Mouse (Mus musculus) embryonic facial prominence, embryonic 15.5 days (tissue): ENCODE results near the gene Nr4a2. TPM values are rescaled to one million over a fixed set of nuclear protein-coding genes. Genes with fewer than 3 reads are reported as not detected.

ENCODE experiments used
- ATAC-seq: fragments of 200-750 bp; cut with Nextera tagmentation; 2 replicates; pipeline ENCODE4 v1.8.0; 2017; ENCODE audit warnings: low read depth, moderate TSS enrichment; ENCODE audit not compliant: insufficient number of reproducible peaks, low FRiP score, low TSS enrichment
- H3K27ac ChIP-seq: fragments of 300-500 bp; sonication (generic); replicated peaks from 2 replicates; pipeline ENCODE4 v1.5.1; 2015; ENCODE audit warnings: mild to moderate bottlenecking, inconsistent platforms
- H3K27me3 ChIP-seq: fragments of 300-500 bp; sonication (generic); 2 replicates; pipeline ENCODE4 v1.6.1; 2015; ENCODE audit warnings: inconsistent platforms
- H3K36me3 ChIP-seq: fragments of 300-500 bp; sonication (generic); 2 replicates; pipeline ENCODE4 v1.6.1; 2015; ENCODE audit warnings: mild to moderate bottlenecking, inconsistent platforms
- H3K4me1 ChIP-seq: fragments of 300-500 bp; sonication (generic); 2 replicates; pipeline ENCODE4 v1.6.1; 2015; ENCODE audit warnings: inconsistent platforms
- H3K4me2 ChIP-seq: fragments of 300-500 bp; sonication (generic); replicated peaks from 2 replicates; pipeline ENCODE4 v1.6.1; 2015; ENCODE audit warnings: mild to moderate bottlenecking, inconsistent platforms
- H3K4me3 ChIP-seq: fragments of 300-500 bp; sonication (generic); replicated peaks from 2 replicates; pipeline ENCODE4 v1.5.1; 2015; ENCODE audit warnings: mild to moderate bottlenecking, inconsistent platforms
- H3K9ac ChIP-seq: fragments of 300-500 bp; sonication (generic); 2 replicates; pipeline ENCODE4 v1.6.1; 2015; ENCODE audit warnings: inconsistent platforms
- H3K9me3 ChIP-seq: fragments of 300-500 bp; sonication (generic); replicated peaks from 2 replicates; pipeline ENCODE4 v1.6.1; 2016; ENCODE audit warnings: inconsistent platforms
- WGBS: fragments of 180-500 bp; shearing (Covaris S2); methylation state at CpG from one replicate; pipeline ENCODE4 v1.1.7; 2015; 5-methylcytosine and 5-hydroxymethylcytosine counted together
- polyA plus RNA-seq: library from polyadenylated mRNA; unstranded; fragments of >200 nt; fragmentation: Nextera tagmentation; extraction: Ambion mirVana; gene quantifications from 2 replicates; pipeline ENCODE4 v1.2.1, GENCODE M21; 2015

Gene Nr4a2
- polyA plus RNA-seq, 1 experiment from 2014 or later: 9.0 TPM

GRCm38 (mm10) chr2:57100241-57100640, 23.6 kb downstream of the Nr4a2 start:
- Histone ChIP-seq H3K9me3 (no peaks in the 10 kb centered on the region), H3K4me2 (no peak overlapping the region), H3K27me3 (peaks cover 80% of the 10 kb centered on the region), H3K4me1 (peaks cover 22% of the 10 kb centered on the region), H3K4me3 (no peak overlapping the region), H3K27ac (no peak overlapping the region), H3K36me3 (no peaks in the 10 kb centered on the region), H3K9ac (no peak overlapping the region)
- no peak for ATAC-seq
- WGBS: 74% methylated on average over 3 of the region's 3 CpGs

GRCm38 (mm10) chr2:57072452-57072851, 51.4 kb downstream of the Nr4a2 start:
- WGBS: 74% methylated on average over 9 of the region's 9 CpGs
- no peak overlapping the region for H3K27ac ChIP-seq
- H3K36me3 ChIP-seq: no peaks in the 10 kb centered on the region
- no peak overlapping the region for H3K4me3 ChIP-seq
- no peaks in the 10 kb centered on the region for H3K4me1 ChIP-seq
- no peaks in the 10 kb centered on the region for H3K9me3 ChIP-seq
- no peak overlapping the region for H3K4me2 ChIP-seq
- H3K27me3 ChIP-seq: no peaks in the 10 kb centered on the region
- no peak overlapping the region for H3K9ac ChIP-seq
- ATAC-seq: no peak

- Histone ChIP-seq H3K9me3 (no peaks in the 10 kb centered on the region), H3K9ac (no peak overlapping the region), H3K27me3 (no peaks in the 10 kb centered on the region), H3K4me3 (no peak overlapping the region), H3K4me2 (no peak overlapping the region), H3K36me3 (no peaks in the 10 kb centered on the region), H3K27ac (no peak overlapping the region), H3K4me1 (no peaks in the 10 kb centered on the region)
- 70% methylated on average over 1 of the region's 1 CpGs for WGBS
- no peak for ATAC-seq
These were observed 60.3 kb downstream of the Nr4a2 start for GRCm38 (mm10) chr2:57063480-57063879.

Other genes starting within 250 kb of the Nr4a2 start
- 14.3 and 16.2 TPM in 2 replicates for gene Gpd2, start 113.6 kb upstream of the Nr4a2 start, polyA plus RNA-seq